Mouse (Mus musculus) limb, embryonic 12.5 days (tissue): ENCODE results near the gene Mink1. TPM values are rescaled to one million over a fixed set of nuclear protein-coding genes. Genes with fewer than 3 reads are reported as not detected.

Source experiments
- ATAC-seq: fragments of 200-750 bp; cut with Nextera tagmentation; 2 replicates; pipeline ENCODE4 v1.8.0; 2017; ENCODE audit warnings: low read depth, moderate TSS enrichment; ENCODE audit not compliant: insufficient number of reproducible peaks, insufficient read depth, low FRiP score, low TSS enrichment
- H3K27ac ChIP-seq: fragments of 300-500 bp; sonication (generic); 2 replicates; pipeline ENCODE4 v1.5.1; 2016; ENCODE audit warnings: mild to moderate bottlenecking, moderate library complexity
- H3K27me3 ChIP-seq: fragments of 300-500 bp; sonication (generic); 2 replicates; pipeline ENCODE4 v1.6.1; 2016; ENCODE audit warnings: mild to moderate bottlenecking, moderate library complexity
- H3K36me3 ChIP-seq: fragments of 300-500 bp; sonication (generic); 2 replicates; pipeline ENCODE4 v1.6.1; 2016; ENCODE audit warnings: mild to moderate bottlenecking, moderate library complexity
- H3K4me1 ChIP-seq: fragments of 300-500 bp; sonication (generic); replicated peaks from 2 replicates; pipeline ENCODE4 v1.6.1; 2016
- H3K4me2 ChIP-seq: fragments of 300-500 bp; sonication (generic); 2 replicates; pipeline ENCODE4 v1.6.1; 2016; ENCODE audit warnings: mild to moderate bottlenecking, moderate library complexity
- H3K4me3 ChIP-seq: fragments of 300-500 bp; sonication (generic); replicated peaks from 2 replicates; pipeline ENCODE4 v1.5.1; 2016; ENCODE audit warnings: mild to moderate bottlenecking
- H3K9ac ChIP-seq: fragments of 300-500 bp; sonication (generic); replicated peaks from 2 replicates; pipeline ENCODE4 v1.6.1; 2016; ENCODE audit warnings: mild to moderate bottlenecking, moderate library complexity
- H3K9me3 ChIP-seq: fragments of 300-500 bp; sonication (generic); 2 replicates; pipeline ENCODE4 v1.6.1; 2016; ENCODE audit warnings: mild to moderate bottlenecking, moderate library complexity
- WGBS: fragments of 180-500 bp; shearing (Covaris S2); methylation state at CpG from one replicate; pipeline ENCODE4 v1.1.7; 2016; 5-methylcytosine and 5-hydroxymethylcytosine counted together
- polyA plus RNA-seq: library from polyadenylated mRNA; unstranded; fragments of >200 nt; fragmentation: Nextera tagmentation; extraction: Ambion mirVana; gene quantifications from 2 replicates; pipeline ENCODE4 v1.2.1, GENCODE M21; 2016

Gene Mink1
- polyA plus RNA-seq, 1 experiment from 2014 or later = 17.6 TPM

- H3K36me3 ChIP-seq = peaks cover 38% of the 10 kb centered on the region
- peak overlapping the region; percentile 97 for H3K4me2 ChIP-seq
- H3K27ac ChIP-seq = peak overlapping the region; percentile 98
- 0 out of 2 replicates have a peak, but pooled peaks have one; percentile 22 for ATAC-seq
- peaks cover 63% of the 10 kb centered on the region for H3K4me1 ChIP-seq
- under 1% methylated on average over 47 of the region's 48 CpGs for WGBS
- H3K4me3 ChIP-seq = peak overlapping the region; percentile 97
- no peaks in the 10 kb centered on the region for H3K9me3 ChIP-seq
- H3K9ac ChIP-seq = peak overlapping the region; percentile 97
- H3K27me3 ChIP-seq = no peaks in the 10 kb centered on the region
These were observed 92.4 kb downstream of the Mink1 start for GRCm38 (mm10) chr11:70654923-70655570.

GRCm38 (mm10) chr11:70655571-70656455, 93.1 kb downstream of the Mink1 start:
- Histone ChIP-seq H3K36me3 (peaks cover 39% of the 10 kb centered on the region), H3K27ac (peak overlapping the region; percentile 98), H3K9ac (peak overlapping the region; percentile 97), H3K27me3 (no peaks in the 10 kb centered on the region), H3K4me2 (peak overlapping the region; percentile 97), H3K9me3 (no peaks in the 10 kb centered on the region), H3K4me3 (peak overlapping the region; percentile 97), H3K4me1 (peaks cover 57% of the 10 kb centered on the region)
- no peak for ATAC-seq
- WGBS = under 1% methylated on average over 61 of the region's 61 CpGs

GRCm38 (mm10) chr11:70656456-70656927, 93.8 kb downstream of the Mink1 start:
- no peaks in the 10 kb centered on the region for H3K27me3 ChIP-seq
- H3K4me1 ChIP-seq = peaks cover 50% of the 10 kb centered on the region
- H3K4me2 ChIP-seq = peak overlapping the region; percentile 97
- peak overlapping the region; percentile 97 for H3K9ac ChIP-seq
- 2% methylated on average over 16 of the region's 16 CpGs for WGBS
- peaks cover 39% of the 10 kb centered on the region for H3K36me3 ChIP-seq
- H3K4me3 ChIP-seq = peak overlapping the region; percentile 97
- H3K9me3 ChIP-seq = no peaks in the 10 kb centered on the region
- ATAC-seq = peak; percentile 56
- peak overlapping the region; percentile 98 for H3K27ac ChIP-seq

GRCm38 (mm10) chr11:70656964-70657363, 94.3 kb downstream of the Mink1 start, which contains the start of gene Eno3:
Gene Eno3, plus strand, starts transcription at chr11:70657202.
- Histone ChIP-seq H3K27me3 (no peaks in the 10 kb centered on the region), H3K4me3 (peak within 1 kb of the TSS; percentile 97), H3K4me1 (peaks cover 46% of the 10 kb centered on the region), H3K36me3 (peaks cover 39% of the 10 kb centered on the region), H3K27ac (peak within 1 kb of the TSS; percentile 98), H3K9ac (peak within 1 kb of the TSS; percentile 97), H3K9me3 (no peaks in the 10 kb centered on the region), H3K4me2 (peak within 1 kb of the TSS; percentile 97)
- WGBS = 4% methylated on average over 3 of the region's 3 CpGs
- no peak for ATAC-seq

GRCm38 (mm10) chr11:70657573-70657972, 94.9 kb downstream of the Mink1 start:
- Histone ChIP-seq H3K9ac (0 out of 2 replicates have a peak overlapping the region, but pooled peaks have one; percentile 37), H3K4me2 (peak overlapping the region; percentile 97), H3K4me1 (peaks cover 40% of the 10 kb centered on the region), H3K27ac (peak overlapping the region; percentile 98), H3K9me3 (no peaks in the 10 kb centered on the region), H3K27me3 (no peaks in the 10 kb centered on the region), H3K36me3 (peaks cover 39% of the 10 kb centered on the region), H3K4me3 (0 out of 2 replicates have a peak overlapping the region, but pooled peaks have one; percentile 11)
- no peak for ATAC-seq
- 51% methylated on average over 6 of the region's 6 CpGs for WGBS

GRCm38 (mm10) chr11:70657991-70658390, 95.3 kb downstream of the Mink1 start:
- ATAC-seq = no peak
- H3K9me3 ChIP-seq = no peaks in the 10 kb centered on the region
- 55% methylated on average over 9 of the region's 9 CpGs for WGBS
- peaks cover 39% of the 10 kb centered on the region for H3K36me3 ChIP-seq
- H3K4me1 ChIP-seq = peaks cover 36% of the 10 kb centered on the region
- 0 out of 2 replicates have a peak overlapping the region, but pooled peaks have one; percentile 11 for H3K4me3 ChIP-seq
- H3K9ac ChIP-seq = 0 out of 2 replicates have a peak overlapping the region, but pooled peaks have one; percentile 37
- H3K27ac ChIP-seq = peak overlapping the region; percentile 98; the same call in 1 of the 2 replicates
- no peaks in the 10 kb centered on the region for H3K27me3 ChIP-seq
- peak overlapping the region; percentile 97 for H3K4me2 ChIP-seq

- Histone ChIP-seq H3K36me3 (peaks cover 42% of the 10 kb centered on the region), H3K27me3 (no peaks in the 10 kb centered on the region), H3K9ac (no peak overlapping the region), H3K4me2 (peak overlapping the region; percentile 97; the same call in 1 of the 2 replicates), H3K4me3 (no peak overlapping the region), H3K4me1 (peaks cover 35% of the 10 kb centered on the region), H3K27ac (0 out of 2 replicates have a peak overlapping the region, but pooled peaks have one; percentile 98), H3K9me3 (no peaks in the 10 kb centered on the region)
- 80% methylated on average over 5 of the region's 5 CpGs for WGBS
- no peak for ATAC-seq
These were observed 95.8 kb downstream of the Mink1 start for GRCm38 (mm10) chr11:70658521-70658920.

GRCm38 (mm10) chr11:70658942-70659341, 96.3 kb downstream of the Mink1 start:
- Histone ChIP-seq H3K4me2 (no peak overlapping the region; the same call in 1 of the 2 replicates), H3K9ac (no peak overlapping the region), H3K27ac (no peak overlapping the region), H3K27me3 (no peaks in the 10 kb centered on the region), H3K36me3 (peaks cover 47% of the 10 kb centered on the region), H3K4me1 (peaks cover 35% of the 10 kb centered on the region), H3K4me3 (no peak overlapping the region), H3K9me3 (no peaks in the 10 kb centered on the region)
- WGBS = 75% methylated on average over 8 of the region's 8 CpGs
- no peak for ATAC-seq

- Histone ChIP-seq H3K4me2 (no peak overlapping the region), H3K27ac (no peak overlapping the region), H3K27me3 (no peaks in the 10 kb centered on the region), H3K4me1 (peaks cover 33% of the 10 kb centered on the region), H3K9me3 (no peaks in the 10 kb centered on the region), H3K36me3 (peaks cover 63% of the 10 kb centered on the region), H3K9ac (no peak overlapping the region), H3K4me3 (no peak overlapping the region)
- ATAC-seq = no peak
- 83% methylated on average over 8 of the region's 8 CpGs for WGBS
These were observed 97.9 kb downstream of the Mink1 start for GRCm38 (mm10) chr11:70660571-70660970.

GRCm38 (mm10) chr11:70663101-70663500, 100.4 kb downstream of the Mink1 start:
- 94% methylated on average over 8 of the region's 8 CpGs for WGBS
- Histone ChIP-seq H3K36me3 (peaks cover 81% of the 10 kb centered on the region), H3K4me3 (no peak overlapping the region), H3K9me3 (no peaks in the 10 kb centered on the region), H3K4me1 (peaks cover 22% of the 10 kb centered on the region), H3K27ac (no peak overlapping the region), H3K9ac (no peak overlapping the region), H3K27me3 (no peaks in the 10 kb centered on the region), H3K4me2 (no peak overlapping the region)
- ATAC-seq = no peak

GRCm38 (mm10) chr11:70663957-70664356, 101.3 kb downstream of the Mink1 start:
- WGBS = 93% methylated on average over 6 of the region's 6 CpGs
- Histone ChIP-seq H3K4me2 (no peak overlapping the region), H3K36me3 (peaks cover 81% of the 10 kb centered on the region), H3K9ac (no peak overlapping the region), H3K4me1 (peaks cover 15% of the 10 kb centered on the region), H3K27me3 (no peaks in the 10 kb centered on the region), H3K9me3 (no peaks in the 10 kb centered on the region), H3K27ac (no peak overlapping the region), H3K4me3 (no peak overlapping the region)
- ATAC-seq = no peak
